Comparison of ENCODE assay signal across 8 mouse cellular contexts in the genomic region with DNA sequence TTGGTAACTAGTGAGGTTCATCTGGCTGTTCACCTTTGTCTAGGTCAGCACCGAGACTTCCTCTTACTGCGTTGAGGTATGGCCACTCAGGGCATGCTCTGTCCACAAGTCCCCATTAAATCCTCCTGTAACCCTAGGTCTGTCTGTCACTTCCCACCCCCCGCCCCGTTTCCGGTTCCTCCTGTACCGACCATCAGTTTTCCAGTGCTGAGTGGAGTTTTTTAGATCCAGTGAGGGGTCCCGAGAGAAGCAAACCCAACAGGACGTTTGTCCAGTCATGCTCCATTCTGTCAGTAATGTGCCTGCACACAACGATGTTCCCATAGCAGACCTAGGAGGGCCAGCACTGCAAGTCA. TPM values are rescaled to one million over a fixed set of nuclear protein-coding genes. Genes with fewer than 3 reads are reported as not detected.
DNase-seq lines count a peak whose midpoint lies in the region; ATAC-seq lines count a peak whose summit lies in the region.

No protein-coding gene starts in this region.

- H3K27ac ChIP-seq in lung, embryonic 16.5 days (ENCODE audit: low read length), result no peak overlapping the region
- H3K27ac ChIP-seq in forebrain, embryonic 14.5 days (ENCODE audit: low read depth, low read length), result 0 out of 2 replicates have a peak overlapping the region, but pooled peaks have one; percentile 21
- H3K27ac ChIP-seq in limb, embryonic 11.5 days (replicated peaks; ENCODE audit: low read depth, low read length), result no peak overlapping the region
- H3K27ac ChIP-seq in neural tube, embryonic 15.5 days (replicated peaks), result peak overlapping the region; percentile 56

- H3K4me2 ChIP-seq in lung, embryonic 16.5 days (ENCODE audit: low read depth, low read length), result peak overlapping the region; percentile 52
- H3K4me2 ChIP-seq in forebrain, embryonic 14.5 days (ENCODE audit: low read length), result peak overlapping the region; percentile 48
- peak overlapping the region; percentile 36 for H3K4me2 ChIP-seq in limb, embryonic 11.5 days (ENCODE audit: low read depth, severe bottlenecking)
- peak overlapping the region; percentile 50 for H3K4me2 ChIP-seq in neural tube, embryonic 15.5 days

- H3K36me3 ChIP-seq in lung, embryonic 16.5 days (ENCODE audit: control insufficient read depth, insufficient read depth, low read length), result no peaks in the 10 kb centered on the region
- 0 out of 2 replicates have a peak, but pooled peaks cover 3% of the 10 kb centered on the region for H3K36me3 ChIP-seq in forebrain, embryonic 14.5 days (ENCODE audit: control insufficient read depth, insufficient read depth, low read length)
- H3K36me3 ChIP-seq in limb, embryonic 11.5 days (ENCODE audit: control insufficient read depth, insufficient read depth, low read length), result no peaks in the 10 kb centered on the region
- H3K36me3 ChIP-seq in neural tube, embryonic 15.5 days, result no peaks in the 10 kb centered on the region

- H3K4me3 ChIP-seq in lung, embryonic 16.5 days (ENCODE audit: low read length), result peak overlapping the region; percentile 35
- peak overlapping the region; percentile 17 for H3K4me3 ChIP-seq in forebrain, embryonic 14.5 days (ENCODE audit: low read depth, low read length)
- H3K4me3 ChIP-seq in limb, embryonic 11.5 days (ENCODE audit: low read depth, low read length), result peak overlapping the region; percentile 3; the same call in 1 of the 2 replicates
- peak overlapping the region; percentile 30 for H3K4me3 ChIP-seq in neural tube, embryonic 15.5 days (replicated peaks)

- DNase-seq in lung, postnatal 36 days, result no peak
- no peak for DNase-seq in forebrain, embryonic 14.5 days (ENCODE audit: low spot score)
- no peak for DNase-seq in limb, embryonic 11.5 days (ENCODE audit: low spot score)
- DNase-seq in adrenal gland, postnatal 14 days, result no peak
- no peak for DNase-seq in gastrocnemius, postnatal 4 days (ENCODE audit: low spot score in 2 of 2)

- 35% methylated on average over 9 of the region's 9 CpGs for WGBS in lung, embryonic 16.5 days
- WGBS in forebrain, embryonic 14.5 days, result 74% methylated on average over 9 of the region's 9 CpGs
- 63% methylated on average over 9 of the region's 9 CpGs for WGBS in limb, embryonic 11.5 days
- 71% methylated on average over 9 of the region's 9 CpGs for WGBS in neural tube, embryonic 15.5 days

- no peak for ATAC-seq in lung, embryonic 16.5 days (ENCODE audit: low read depth)
- no peak for ATAC-seq in forebrain, embryonic 14.5 days
- ATAC-seq in limb, embryonic 11.5 days (ENCODE audit: insufficient number of reproducible peaks, low FRiP score, low TSS enrichment, low read depth), result no peak
- ATAC-seq in neural tube, embryonic 15.5 days (ENCODE audit: low FRiP score), result no peak
- no peak for ATAC-seq in erythroid progenitor cell, adult 5-6 weeks (replicated peaks; ENCODE audit: low FRiP score, poor library complexity, severe bottlenecking)

- peak overlapping the region; percentile 52 for H3K9ac ChIP-seq in lung, embryonic 16.5 days (ENCODE audit: low read length)
- H3K9ac ChIP-seq in forebrain, embryonic 14.5 days (ENCODE audit: low read length), result peak overlapping the region; percentile 2; the same call in 1 of the 2 replicates
- no peak overlapping the region for H3K9ac ChIP-seq in limb, embryonic 11.5 days (ENCODE audit: low read length)
- H3K9ac ChIP-seq in neural tube, embryonic 15.5 days (replicated peaks), result peak overlapping the region; percentile 26

- no peaks in the 10 kb centered on the region for H3K9me3 ChIP-seq in lung, embryonic 16.5 days (ENCODE audit: control insufficient read depth, low read length)
- no peaks in the 10 kb centered on the region for H3K9me3 ChIP-seq in forebrain, embryonic 14.5 days (replicated peaks; ENCODE audit: control insufficient read depth, low read length)
- H3K9me3 ChIP-seq in limb, embryonic 11.5 days (ENCODE audit: control insufficient read depth, low read length), result no peaks in the 10 kb centered on the region
- H3K9me3 ChIP-seq in neural tube, embryonic 15.5 days (replicated peaks), result no peaks in the 10 kb centered on the region

- H3K27me3 ChIP-seq in lung, embryonic 16.5 days (ENCODE audit: control insufficient read depth, insufficient read depth, low read depth, low read length), result no peaks in the 10 kb centered on the region
- no peaks in the 10 kb centered on the region for H3K27me3 ChIP-seq in forebrain, embryonic 14.5 days (replicated peaks; ENCODE audit: control insufficient read depth, insufficient read depth, low read length)
- no peaks in the 10 kb centered on the region for H3K27me3 ChIP-seq in limb, embryonic 11.5 days (ENCODE audit: control insufficient read depth, insufficient read depth, low read length)
- no peaks in the 10 kb centered on the region for H3K27me3 ChIP-seq in neural tube, embryonic 15.5 days (replicated peaks)

- no peaks in the 10 kb centered on the region; the same call in 1 of the 2 replicates for H3K4me1 ChIP-seq in lung, embryonic 16.5 days (replicated peaks; ENCODE audit: control insufficient read depth, insufficient read depth, low read length)
- no peaks in the 10 kb centered on the region for H3K4me1 ChIP-seq in forebrain, embryonic 14.5 days (ENCODE audit: control insufficient read depth, insufficient read depth, low read length)
- H3K4me1 ChIP-seq in limb, embryonic 11.5 days (ENCODE audit: control insufficient read depth, insufficient read depth, low read length), result peaks cover under 1% of the 10 kb centered on the region; the same call in 1 of the 2 replicates
- peaks cover 9% of the 10 kb centered on the region for H3K4me1 ChIP-seq in neural tube, embryonic 15.5 days

RNA-seq across cellular contexts. Expression of gene Gaa, which starts 9.5 kb away (rescaled TPM):
- 77.7 and 78.1 TPM in 2 replicates for polyA plus RNA-seq in lung, embryonic 16.5 days (2015; fragmentation: Nextera tagmentation; extraction: Ambion mirVana)
- polyA plus RNA-seq in forebrain, embryonic 14.5 days (2014; fragmentation: Nextera tagmentation; extraction: Ambion mirVana), result 28.3 and 45.5 TPM in 2 replicates
- polyA plus RNA-seq in limb, embryonic 11.5 days (2014; fragmentation: Nextera tagmentation; extraction: Ambion mirVana), result 16.5 and 17.9 TPM in 2 replicates
- 102 and 105 TPM in 2 replicates for polyA plus RNA-seq in neural tube, embryonic 15.5 days (2015; fragmentation: Nextera tagmentation; extraction: Ambion mirVana)
- 4.2 and 8.6 TPM in 2 replicates for total RNA-seq in erythroid progenitor cell, adult 5-6 weeks (2015; ENCODE audit: low replicate concordance)
- total RNA-seq in erythroid progenitor cell, adult 5-6 weeks (2017; ENCODE audit: low replicate concordance), result 5.6 and 17.9 TPM in 2 replicates
- 78.3 and 81.3 TPM in 2 replicates for total RNA-seq in adrenal gland, postnatal 14 days (2021)
- 10 to 100 TPM; 59.2 to 69.4 TPM for total RNA-seq in gastrocnemius, postnatal 4 days (2021)

RNA-seq across cellular contexts. Expression of gene Ccdc40, which starts 29.8 kb away (rescaled TPM):
- polyA plus RNA-seq in lung, embryonic 16.5 days (2015; fragmentation: Nextera tagmentation; extraction: Ambion mirVana), result 6.3 and 9.2 TPM in 2 replicates
- 11.0 and 12.5 TPM in 2 replicates for polyA plus RNA-seq in forebrain, embryonic 14.5 days (2014; fragmentation: Nextera tagmentation; extraction: Ambion mirVana)
- polyA plus RNA-seq in limb, embryonic 11.5 days (2014; fragmentation: Nextera tagmentation; extraction: Ambion mirVana), result 8.9 and 10.8 TPM in 2 replicates
- 12.6 and 13.2 TPM in 2 replicates for polyA plus RNA-seq in neural tube, embryonic 15.5 days (2015; fragmentation: Nextera tagmentation; extraction: Ambion mirVana)
- total RNA-seq in erythroid progenitor cell, adult 5-6 weeks (2015; ENCODE audit: low replicate concordance), result not detected in 2 replicates
- 0.13 and 1.9 TPM in 2 replicates for total RNA-seq in erythroid progenitor cell, adult 5-6 weeks (2017; ENCODE audit: low replicate concordance)
- total RNA-seq in adrenal gland, postnatal 14 days (2021), result 0.44 and 0.45 TPM in 2 replicates
- under 1 TPM; 0.12 to 0.16 TPM for total RNA-seq in gastrocnemius, postnatal 4 days (2021)

RNA-seq across cellular contexts. Expression of gene Tbc1d16, which starts 29.9 kb away (rescaled TPM):
- polyA plus RNA-seq in lung, embryonic 16.5 days (2015; fragmentation: Nextera tagmentation; extraction: Ambion mirVana), result 19.4 and 20.0 TPM in 2 replicates
- 24.6 and 35.8 TPM in 2 replicates for polyA plus RNA-seq in forebrain, embryonic 14.5 days (2014; fragmentation: Nextera tagmentation; extraction: Ambion mirVana)
- polyA plus RNA-seq in limb, embryonic 11.5 days (2014; fragmentation: Nextera tagmentation; extraction: Ambion mirVana), result 10.8 TPM in 2 replicates
- polyA plus RNA-seq in neural tube, embryonic 15.5 days (2015; fragmentation: Nextera tagmentation; extraction: Ambion mirVana), result 43.9 and 47.4 TPM in 2 replicates
- total RNA-seq in erythroid progenitor cell, adult 5-6 weeks (2015; ENCODE audit: low replicate concordance), result 0.84 and 1.1 TPM in 2 replicates
- total RNA-seq in erythroid progenitor cell, adult 5-6 weeks (2017; ENCODE audit: low replicate concordance), result 0.26 TPM in 1 of 2 replicates, not detected in the other
- total RNA-seq in adrenal gland, postnatal 14 days (2021), result 18.1 and 18.7 TPM in 2 replicates
- 10 to 100 TPM; 23.3 to 23.6 TPM for total RNA-seq in gastrocnemius, postnatal 4 days (2021)

RNA-seq across cellular contexts. Expression of gene Eif4a3, which starts 41.7 kb away (rescaled TPM):
- 330 and 339 TPM in 2 replicates for polyA plus RNA-seq in lung, embryonic 16.5 days (2015; fragmentation: Nextera tagmentation; extraction: Ambion mirVana)
- 293 and 315 TPM in 2 replicates for polyA plus RNA-seq in forebrain, embryonic 14.5 days (2014; fragmentation: Nextera tagmentation; extraction: Ambion mirVana)
- 463 and 475 TPM in 2 replicates for polyA plus RNA-seq in limb, embryonic 11.5 days (2014; fragmentation: Nextera tagmentation; extraction: Ambion mirVana)
- polyA plus RNA-seq in neural tube, embryonic 15.5 days (2015; fragmentation: Nextera tagmentation; extraction: Ambion mirVana), result 241 and 279 TPM in 2 replicates
- 107 and 136 TPM in 2 replicates for total RNA-seq in erythroid progenitor cell, adult 5-6 weeks (2015; ENCODE audit: low replicate concordance)
- total RNA-seq in erythroid progenitor cell, adult 5-6 weeks (2017; ENCODE audit: low replicate concordance), result 107 and 108 TPM in 2 replicates
- total RNA-seq in adrenal gland, postnatal 14 days (2021), result 129 and 132 TPM in 2 replicates
- 100 to 1,000 TPM; 106 to 113 TPM for total RNA-seq in gastrocnemius, postnatal 4 days (2021)

RNA-seq across cellular contexts. Expression of gene Card14, which starts 49.4 kb away (rescaled TPM):
- polyA plus RNA-seq in lung, embryonic 16.5 days (2015; fragmentation: Nextera tagmentation; extraction: Ambion mirVana), result 0.05 TPM in 1 of 2 replicates, not detected in the other
- 0.09 and 0.15 TPM in 2 replicates for polyA plus RNA-seq in forebrain, embryonic 14.5 days (2014; fragmentation: Nextera tagmentation; extraction: Ambion mirVana)
- polyA plus RNA-seq in limb, embryonic 11.5 days (2014; fragmentation: Nextera tagmentation; extraction: Ambion mirVana), result 0.17 and 0.18 TPM in 2 replicates
- polyA plus RNA-seq in neural tube, embryonic 15.5 days (2015; fragmentation: Nextera tagmentation; extraction: Ambion mirVana), result 0.33 and 0.69 TPM in 2 replicates
- total RNA-seq in erythroid progenitor cell, adult 5-6 weeks (2015; ENCODE audit: low replicate concordance), result not detected in 2 replicates
- total RNA-seq in erythroid progenitor cell, adult 5-6 weeks (2017; ENCODE audit: low replicate concordance), result not detected in 2 replicates
- total RNA-seq in adrenal gland, postnatal 14 days (2021), result 0.30 and 0.38 TPM in 2 replicates
- under 1 TPM; 0.73 to 0.93 TPM for total RNA-seq in gastrocnemius, postnatal 4 days (2021)

Comparison
In these comparisons a context has a peak if more than half of its experiments do, and no peak if none do; other contexts are left out.
1. H3K27ac ChIP-seq: peak in forebrain, embryonic 14.5 days (single experiment) and neural tube, embryonic 15.5 days (single experiment); none in lung, embryonic 16.5 days (single experiment) and limb, embryonic 11.5 days (single experiment).
2. Peak in every context shown above with its lines, with median percentiles within 50 percentile points of each other: H3K4me2 ChIP-seq and H3K4me3 ChIP-seq.